Mouse (Mus musculus) brain, embryonic 14.5 days (tissue): ENCODE measurements around the gene Mylip. TPM values are rescaled to one million over a fixed set of nuclear protein-coding genes. Genes with fewer than 3 reads are reported as not detected.

Source experiments
- DNase-seq: peaks from one replicate; pipeline ENCODE4 v3.0.0-alpha.2; 2011; ENCODE audit warnings: low read depth
- CTCF ChIP-seq: fragments of 200-500 bp; IDR thresholded peaks from 2 replicates; pipeline ENCODE4 v1.5.1; 2012; ENCODE audit warnings: inconsistent platforms, mild to moderate bottlenecking, moderate library complexity, borderline replicate concordance; ENCODE audit not compliant: insufficient read depth, insufficient read length; ENCODE audit errors: extremely low read depth
- POLR2A ChIP-seq: fragments of 200-500 bp; IDR thresholded peaks from 2 replicates; pipeline ENCODE4 v1.6.1; 2012; ENCODE audit warnings: mild to moderate bottlenecking, inconsistent platforms, borderline replicate concordance; ENCODE audit not compliant: poor library complexity, insufficient read depth, insufficient read length, severe bottlenecking; ENCODE audit errors: extremely low read depth
- polyA plus RNA-seq: library from polyadenylated mRNA; depleted of rRNA; stranded (reverse); fragments of >200 nt; gene quantifications from 2 replicates; pipeline ENCODE4 v1.2.3, GENCODE M21; 2012

Mylip gene
- polyA plus RNA-seq, 1 experiment, result 7.8 TPM

DNA sequence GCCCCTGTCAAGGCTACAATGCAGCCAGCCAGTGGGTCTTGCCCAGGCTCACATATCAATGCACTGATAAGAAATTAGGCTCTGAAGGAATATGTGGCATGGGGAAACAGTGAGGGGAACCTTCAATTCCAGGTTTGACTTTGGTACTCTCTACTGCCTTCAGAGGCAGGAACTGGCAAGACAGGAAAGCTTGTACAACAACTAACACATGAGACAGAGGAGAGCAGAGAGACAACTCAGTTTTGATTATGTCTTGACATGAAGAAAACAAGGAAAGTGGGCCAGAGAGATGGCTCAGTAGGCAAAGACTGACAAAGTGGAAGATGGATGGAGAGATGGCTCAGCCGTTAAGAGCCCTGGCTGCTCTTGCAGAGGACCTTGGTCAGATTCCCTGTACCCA is 23.5 kb downstream of the Mylip start:
- DNase-seq, result no peak

DNA sequence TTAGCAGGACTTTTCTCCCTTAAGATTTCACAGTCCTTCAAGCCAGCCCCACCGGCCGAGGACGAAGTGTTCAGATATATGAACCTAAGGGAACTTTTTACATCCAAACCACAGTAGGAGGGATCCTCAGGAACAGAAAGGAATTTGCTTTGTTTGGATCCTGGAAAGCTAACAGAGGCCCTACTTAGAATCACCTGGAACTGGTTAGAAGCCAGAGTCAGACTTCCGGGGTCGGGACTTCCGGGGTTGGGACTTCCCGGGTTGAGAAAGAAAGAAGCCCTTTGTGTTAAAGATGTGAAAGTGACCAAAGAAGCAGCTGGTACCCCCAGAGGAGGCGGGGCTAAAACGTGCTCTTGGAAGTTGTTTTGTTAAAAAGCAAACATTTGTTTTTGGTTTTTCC is 24.5 kb downstream of the Mylip start:
- TF ChIP-seq CTCF, result no peak
- no peak for TF ChIP-seq POLR2A
- no peak for DNase-seq

More for the DNA sequence above, 23.5 kb downstream of the Mylip start:
- TF ChIP-seq CTCF (no peak), POLR2A (no peak)

DNA sequence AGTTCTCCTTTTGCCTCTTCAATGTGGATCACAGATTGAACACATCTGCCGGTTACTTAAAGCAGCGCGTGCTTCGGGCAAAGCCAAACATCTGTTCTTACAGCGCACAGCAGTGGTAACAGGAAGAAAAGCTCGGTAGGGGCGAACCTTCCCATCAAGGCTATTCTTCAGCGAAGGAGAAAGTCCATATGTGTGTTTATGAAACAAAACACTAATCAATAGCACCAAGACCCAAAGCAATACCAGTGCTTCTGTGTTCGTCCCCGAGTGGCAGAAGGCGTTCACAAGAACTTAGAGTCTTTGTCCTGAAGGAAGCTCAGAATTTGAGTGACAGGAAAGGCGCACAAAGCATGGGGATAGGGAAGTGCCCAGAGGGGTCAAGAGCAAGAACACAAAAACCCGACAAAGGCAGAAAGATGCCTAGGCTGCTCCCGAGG is 27.1 kb downstream of the Mylip start:
- TF ChIP-seq CTCF (no peak), POLR2A (no peak)
- peak; percentile 76 for DNase-seq

DNA sequence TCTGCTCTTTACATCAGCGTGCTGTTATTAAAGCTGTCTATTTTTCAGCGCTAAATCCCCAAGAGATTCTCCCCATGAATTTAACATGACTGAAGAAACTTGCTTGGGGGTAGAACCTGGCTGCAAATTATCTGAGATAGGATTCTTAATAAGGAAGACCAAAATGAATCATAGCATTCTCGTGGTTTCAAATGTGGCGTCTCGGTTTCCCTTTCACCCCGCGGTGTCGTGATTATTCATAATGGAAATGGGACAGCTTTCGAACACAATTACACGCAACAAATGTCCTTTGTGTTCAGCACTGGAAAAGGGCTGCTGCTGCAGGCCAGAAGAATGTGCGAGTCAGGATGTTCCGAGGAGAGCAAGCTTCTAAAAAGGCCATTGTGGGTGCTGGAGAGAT is 29.4 kb downstream of the Mylip start:
- DNase-seq, result peak; percentile 82
- TF ChIP-seq POLR2A, result no peak
- TF ChIP-seq CTCF, result no peak

DNA sequence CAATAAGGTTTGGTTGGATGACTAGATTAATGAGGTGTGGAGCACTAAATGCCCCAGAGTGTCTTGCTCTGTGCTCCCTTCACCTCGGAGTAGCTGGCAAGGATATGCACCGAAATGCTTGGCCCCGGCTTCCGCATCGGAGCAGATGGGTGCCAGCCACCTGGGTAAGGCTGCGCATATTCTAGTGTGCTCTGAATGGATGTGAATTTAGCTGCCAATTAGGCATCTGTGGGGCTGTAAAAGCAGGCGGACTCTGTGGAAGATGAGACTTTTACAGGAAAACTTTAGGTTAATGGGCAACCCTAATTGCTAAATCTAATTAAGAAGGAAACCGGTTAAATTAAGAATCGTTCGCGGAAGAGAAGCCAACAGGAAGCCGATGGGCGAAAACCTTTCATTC is 32.7 kb downstream of the Mylip start:
- TF ChIP-seq POLR2A (no peak), CTCF (no peak)
- DNase-seq, result peak; percentile 90

DNA sequence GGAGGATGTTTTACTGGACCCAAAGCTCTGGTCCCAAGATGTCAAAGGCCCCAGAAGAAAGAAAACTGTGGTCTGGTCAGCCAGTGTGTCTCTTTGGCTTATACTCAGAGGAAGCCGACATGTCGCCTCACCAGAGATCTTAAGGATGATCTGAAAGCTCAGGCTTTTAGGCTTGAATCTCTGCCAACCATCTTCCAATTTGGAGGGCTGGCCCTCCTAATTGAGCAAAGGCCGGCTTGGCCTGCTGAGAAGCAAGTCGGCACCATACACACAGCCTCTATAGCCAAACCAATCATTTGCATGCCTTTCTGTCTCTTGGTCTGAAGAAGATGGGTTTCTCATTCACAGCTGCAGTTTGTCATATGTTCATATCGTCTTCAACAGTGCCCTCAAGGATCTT is 33.2 kb downstream of the Mylip start:
- peak; percentile 85 for DNase-seq

DNA sequence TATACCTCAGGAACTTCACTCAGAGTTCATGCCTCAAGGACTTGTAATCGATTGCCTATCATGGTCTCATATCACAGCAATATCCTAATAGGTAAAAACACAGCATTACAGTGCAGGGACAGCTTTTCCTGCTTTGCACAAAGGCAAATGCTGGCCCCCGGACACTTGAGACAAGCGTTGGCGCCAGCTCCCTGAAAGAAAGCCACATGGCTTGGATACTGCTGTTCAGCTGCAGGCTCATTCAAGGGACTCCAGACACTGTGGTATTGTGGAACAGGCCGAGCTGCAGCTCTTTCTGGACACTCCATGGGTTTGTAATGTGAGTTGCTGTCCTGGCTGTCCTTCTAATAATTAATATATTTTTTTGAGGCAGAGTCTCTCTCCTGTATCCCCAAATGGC is 34.4 kb downstream of the Mylip start:
- peak; percentile 28 for DNase-seq
- TF ChIP-seq CTCF, result no peak
- no peak for TF ChIP-seq POLR2A

More for the DNA sequence above, 33.2 kb downstream of the Mylip start:
- no peak for TF ChIP-seq POLR2A
- no peak for TF ChIP-seq CTCF

DNA sequence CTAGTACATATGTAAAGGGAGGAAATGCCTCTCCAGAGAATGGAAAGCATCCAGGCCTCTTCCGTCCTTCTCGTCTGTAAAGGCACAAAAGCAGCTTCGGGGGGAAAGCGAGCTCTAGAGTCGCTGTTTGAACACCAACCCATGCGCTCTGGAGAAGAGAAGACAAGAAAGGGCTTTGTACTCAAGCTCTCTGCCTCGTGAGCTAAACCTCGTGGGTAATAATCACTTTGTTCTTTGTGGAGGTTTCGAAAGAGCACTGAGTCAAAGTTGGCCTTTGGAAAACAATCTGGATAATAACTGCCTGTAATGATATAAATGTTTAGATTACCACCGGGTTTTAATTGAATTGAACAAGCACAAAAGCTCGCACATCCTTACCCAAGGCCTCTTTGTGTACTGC is 39.7 kb downstream of the Mylip start:
- peak; percentile 67 for DNase-seq
- TF ChIP-seq CTCF (no peak), POLR2A (no peak)

DNA sequence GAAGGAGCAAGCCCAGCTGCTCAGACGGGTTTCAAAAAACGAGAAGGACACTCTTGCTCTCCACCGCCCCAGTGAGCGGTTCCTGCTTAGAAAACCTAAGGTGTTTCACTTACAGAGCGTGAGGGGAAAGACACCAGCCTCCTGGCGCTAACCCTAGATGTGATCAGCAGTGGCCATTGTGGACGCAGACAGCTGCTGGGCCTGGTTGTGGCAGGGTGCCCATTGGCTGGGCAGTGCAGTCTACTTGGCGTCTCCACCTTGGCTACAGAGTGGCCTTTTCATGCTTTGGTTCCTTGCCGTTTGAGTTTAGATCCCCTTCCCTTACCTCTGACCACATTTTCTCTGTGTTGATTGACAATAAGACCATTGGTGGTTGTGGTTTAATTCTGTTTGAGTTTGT is 47.6 kb downstream of the Mylip start:
- no peak for DNase-seq
- TF ChIP-seq CTCF (no peak), POLR2A (no peak)

DNA sequence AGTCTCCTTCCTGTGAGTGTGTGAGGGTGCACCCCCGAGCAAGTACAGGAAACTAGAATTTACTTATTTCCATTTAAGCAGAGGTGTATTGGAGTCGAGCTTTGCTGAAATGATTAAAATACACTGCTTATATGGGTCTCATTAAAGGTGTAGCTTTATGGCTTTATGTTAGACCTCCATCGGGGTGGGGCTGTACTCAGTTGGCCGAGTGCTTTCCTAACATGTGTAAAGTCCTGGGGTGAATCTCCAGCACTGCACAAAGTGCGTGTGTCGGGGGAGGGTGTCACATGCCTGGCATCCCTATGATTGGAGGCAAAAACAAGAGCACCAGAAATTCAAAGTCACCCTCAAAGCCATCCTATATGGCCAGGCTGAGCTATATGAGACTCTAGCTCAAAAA is 49.3 kb downstream of the Mylip start:
- no peak for DNase-seq
- TF ChIP-seq CTCF (no peak), POLR2A (no peak)

DNA sequence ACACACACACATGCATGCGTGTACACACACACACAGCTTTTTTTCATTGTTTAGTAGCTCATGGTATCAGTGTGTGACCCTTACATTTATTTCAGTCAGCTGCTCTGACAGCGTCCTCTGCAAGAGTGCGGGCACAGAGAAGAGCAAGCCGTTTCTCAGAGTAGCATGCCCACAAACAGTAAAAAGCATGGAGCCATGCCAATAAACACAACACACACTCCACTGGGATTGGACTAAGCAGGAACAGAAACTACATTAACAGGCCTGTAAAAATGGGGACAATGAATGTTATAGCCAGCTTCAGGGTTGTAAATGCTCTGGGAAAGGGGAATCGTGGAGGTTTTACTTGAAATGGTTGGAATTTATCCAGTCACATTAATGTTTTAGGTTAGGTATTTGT is 50.7 kb downstream of the Mylip start:
- TF ChIP-seq POLR2A (no peak), CTCF (no peak)
- no peak for DNase-seq

DNA sequence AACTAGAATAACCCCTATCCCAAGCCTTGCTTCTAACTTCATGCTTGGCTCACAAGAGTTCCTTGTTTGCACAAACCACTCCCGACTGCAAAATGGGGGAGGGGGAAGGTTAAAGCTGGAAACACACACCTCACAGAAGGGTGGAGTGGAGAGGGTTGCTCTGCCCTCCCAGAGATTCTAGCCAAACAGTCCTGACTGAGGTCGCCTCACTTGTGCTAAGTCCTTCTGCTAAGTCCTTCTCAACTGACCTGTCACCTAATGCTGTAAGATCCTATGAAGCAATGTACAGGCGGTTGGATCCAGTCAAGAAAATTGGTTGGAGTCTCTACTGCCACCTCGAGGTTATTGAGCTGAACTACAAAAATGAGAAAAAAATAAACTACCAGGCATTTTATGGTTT is 52.9 kb downstream of the Mylip start:
- peak; percentile 74 for DNase-seq
- TF ChIP-seq CTCF (peak; percentile 50; the same call in 1 of the 2 replicates), POLR2A (no peak)

DNA sequence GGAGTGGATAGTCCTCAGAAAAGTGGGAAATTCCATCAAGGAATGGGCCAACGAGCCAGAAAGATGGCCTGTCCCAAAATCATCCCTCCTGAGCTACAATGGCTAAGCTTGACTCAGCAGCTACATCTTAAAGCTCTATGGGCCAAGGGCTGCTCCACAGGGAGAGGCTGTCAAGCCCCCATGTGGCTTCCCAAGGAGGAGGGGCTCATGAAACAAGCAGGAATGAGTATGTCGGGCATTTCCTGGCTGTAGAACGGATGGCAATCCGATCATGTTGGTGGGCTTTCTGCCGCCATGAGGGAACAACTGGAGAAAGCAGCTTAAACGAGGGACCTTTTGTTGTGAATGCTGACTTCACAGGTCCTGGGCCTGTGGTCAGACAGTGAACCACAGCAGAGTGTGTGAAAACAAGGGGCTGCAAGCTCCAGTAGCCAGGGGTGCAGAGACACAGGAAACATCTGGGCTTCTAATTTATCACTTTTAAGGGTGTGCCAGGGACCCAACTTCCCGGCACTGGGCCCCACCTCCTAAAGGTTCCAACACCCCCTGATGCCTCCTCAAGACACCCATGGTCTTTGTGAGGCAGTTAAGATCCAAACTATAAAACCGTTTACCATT is 53.5 kb downstream of the Mylip start:
- DNase-seq, result no peak

DNA sequence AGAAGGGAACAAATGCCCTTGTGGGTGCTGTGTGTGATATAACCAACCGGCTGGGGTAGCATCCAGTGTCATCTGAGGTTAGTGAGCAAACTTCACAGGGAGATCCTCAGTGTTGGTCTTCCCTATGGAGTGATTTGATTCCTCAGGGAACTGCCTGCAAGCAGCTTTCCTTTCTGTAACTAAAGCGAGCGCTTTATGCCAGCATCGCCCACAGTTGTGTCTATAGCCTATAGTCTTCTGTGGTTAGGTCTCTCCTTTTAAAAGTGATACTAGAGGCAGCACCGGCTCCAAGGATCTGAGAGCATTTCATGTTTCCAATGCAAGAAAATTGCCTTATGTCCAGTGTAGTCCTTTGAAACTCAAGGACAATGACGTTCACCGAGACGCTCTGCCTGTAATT is 54.7 kb downstream of the Mylip start:
- TF ChIP-seq CTCF, result no peak
- TF ChIP-seq POLR2A, result no peak
- DNase-seq, result peak; percentile 26

More for the DNA sequence above, 53.5 kb downstream of the Mylip start:
- TF ChIP-seq CTCF, result no peak
- no peak for TF ChIP-seq POLR2A

DNA sequence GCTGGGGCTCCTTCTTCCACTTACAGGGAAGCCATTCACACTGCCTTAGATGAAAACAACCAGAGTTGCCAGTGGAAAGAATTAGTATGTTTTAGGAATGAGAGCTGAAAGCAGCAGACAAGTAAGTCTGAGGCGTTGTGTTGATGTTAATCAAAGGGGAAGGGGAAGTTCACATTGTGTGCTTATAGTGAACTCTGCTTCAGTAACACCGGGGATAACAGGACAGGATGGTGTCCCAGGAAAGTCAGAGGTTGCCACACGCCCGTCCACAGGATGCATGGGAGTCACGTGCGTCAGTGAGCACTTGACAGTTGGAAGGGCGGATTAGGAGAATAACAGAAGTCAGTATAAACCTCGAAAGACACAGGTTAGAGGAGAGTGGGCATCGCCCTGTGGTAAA is 55.1 kb downstream of the Mylip start:
- TF ChIP-seq POLR2A (no peak), CTCF (no peak)
- no peak for DNase-seq

DNA sequence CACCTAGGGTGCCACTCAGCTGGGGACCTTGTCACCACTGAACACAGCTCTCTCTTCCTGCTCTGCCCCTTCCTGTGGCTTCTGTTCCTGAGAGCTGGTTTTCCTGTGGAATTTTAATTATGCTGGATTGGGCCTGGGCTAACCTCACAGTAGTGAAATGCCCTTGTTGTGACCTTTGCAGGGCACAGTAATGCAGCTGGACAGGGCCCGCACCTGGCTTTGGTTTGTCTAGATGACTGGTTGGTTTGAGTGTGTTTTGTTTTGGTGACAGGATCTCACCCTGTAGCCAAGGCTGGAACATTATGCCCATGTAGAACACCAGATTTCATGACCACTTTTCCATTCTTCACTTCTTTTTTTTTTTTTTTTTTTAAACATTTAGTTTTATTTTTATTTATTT is 57.1 kb downstream of the Mylip start:
- TF ChIP-seq CTCF, result no peak
- TF ChIP-seq POLR2A, result no peak
- no peak for DNase-seq

DNA sequence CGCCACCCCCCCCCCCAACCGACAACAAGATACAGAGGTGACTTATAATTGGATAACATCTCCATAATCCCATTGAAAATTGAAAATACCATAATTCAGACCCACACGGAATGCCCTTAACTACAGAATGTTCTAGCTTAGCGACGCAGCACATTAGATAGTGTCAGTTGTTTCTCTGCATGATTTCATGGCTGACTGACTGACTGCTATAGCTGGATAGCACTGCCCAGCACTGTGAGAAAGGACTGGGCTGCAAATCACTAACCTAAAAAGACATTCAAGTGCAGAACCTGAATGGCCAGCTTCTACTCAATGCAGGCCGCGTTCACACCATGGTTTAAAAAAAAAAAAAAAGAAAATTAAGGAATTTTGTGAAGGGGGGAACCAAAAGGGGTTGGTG is 62.9 kb downstream of the Mylip start:
- TF ChIP-seq POLR2A (no peak), CTCF (no peak)
- no peak for DNase-seq
